Mouse (Mus musculus): ENCODE data around the gene Ncstn.

Gene Ncstn

DNA sequence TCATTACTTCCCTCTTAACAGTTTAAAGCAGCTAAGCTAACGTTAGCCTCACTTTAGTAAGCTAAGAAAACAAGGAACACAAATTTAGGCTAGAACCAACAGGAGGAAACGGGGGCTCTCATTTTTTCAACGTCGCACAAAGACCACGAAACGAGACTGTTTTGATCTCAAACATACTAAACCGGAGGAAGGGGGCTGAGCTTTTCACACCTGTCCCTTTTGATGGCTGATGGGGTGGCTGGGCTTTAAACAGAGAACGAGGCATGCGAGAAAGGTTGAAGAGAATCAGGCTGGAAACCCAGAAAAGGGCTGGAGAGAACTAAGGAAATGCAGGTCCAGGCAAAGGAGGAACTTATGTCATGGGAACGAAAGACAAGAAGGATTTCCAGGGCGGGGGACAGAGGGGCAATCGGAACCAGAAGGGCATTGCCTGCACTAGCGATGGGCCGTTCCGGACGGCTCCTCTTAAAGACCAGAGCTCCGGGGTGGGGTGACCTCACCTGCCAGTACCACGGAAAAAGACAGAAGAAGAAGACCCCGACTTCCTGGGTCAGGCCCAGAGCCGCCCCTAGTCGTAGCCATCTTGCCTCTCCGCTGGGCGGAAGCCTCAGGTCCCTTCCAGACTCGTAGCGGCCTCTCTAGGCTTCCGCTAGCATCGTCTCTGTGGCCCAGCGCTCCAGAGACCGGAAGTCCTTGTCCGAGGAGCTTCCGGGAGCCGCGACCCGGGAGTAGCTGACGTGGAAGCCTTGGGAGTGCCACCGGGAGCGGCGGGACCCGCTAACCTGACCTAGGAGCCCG, at the start of gene Ncstn, which contains the start of gene Copa:
Gene Ncstn (minus strand): TSS at position 695 of the 798 bp plus-strand sequence.
Gene Copa (plus strand): TSS at position 429 of the 798 bp plus-strand sequence.
- peak; percentile 87 for DNase-seq (ENCODE audit: low read depth)

DNA sequence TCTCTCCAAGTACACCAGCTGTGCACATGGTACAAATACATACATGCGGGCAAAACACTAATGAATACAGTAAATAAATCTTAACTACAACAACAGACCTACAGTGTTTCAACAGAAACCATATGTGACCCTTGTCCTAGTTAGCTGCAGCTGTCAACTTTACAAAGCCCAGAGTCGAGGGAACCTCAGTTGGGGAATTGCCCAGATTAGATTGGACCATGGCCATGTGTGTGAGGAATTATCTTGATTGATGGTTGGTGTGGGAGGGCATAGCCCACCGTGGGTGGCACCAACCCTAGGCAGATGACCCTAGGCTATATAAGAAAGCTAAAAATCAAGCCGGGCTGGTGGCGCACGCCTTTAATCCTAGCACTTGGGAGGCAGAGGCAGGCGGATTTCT, 49.7 kb upstream of the Ncstn start:
- no peak for DNase-seq (ENCODE audit: low read depth)

DNA sequence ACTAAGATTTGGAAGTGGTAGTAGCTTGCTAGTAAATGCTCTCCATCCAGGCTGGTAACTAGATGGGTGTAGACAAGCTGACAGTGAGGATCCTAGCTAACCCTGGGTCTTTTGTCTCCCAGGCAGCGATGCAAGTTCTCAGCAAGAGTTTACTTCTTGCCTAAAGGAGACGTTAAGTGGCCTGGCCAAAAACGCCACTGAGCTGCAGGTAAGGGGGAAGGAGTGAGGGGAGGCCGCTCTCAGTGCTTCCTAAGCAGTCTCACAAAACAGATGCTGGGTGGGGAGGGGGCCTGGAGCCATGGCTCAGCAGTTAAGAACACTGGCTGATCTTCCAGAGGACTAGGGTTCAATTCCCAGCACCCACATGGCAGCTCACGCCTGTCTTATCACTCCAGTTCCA, 47.2 kb upstream of the Ncstn start:
- no peak for DNase-seq (ENCODE audit: low read depth)

DNA sequence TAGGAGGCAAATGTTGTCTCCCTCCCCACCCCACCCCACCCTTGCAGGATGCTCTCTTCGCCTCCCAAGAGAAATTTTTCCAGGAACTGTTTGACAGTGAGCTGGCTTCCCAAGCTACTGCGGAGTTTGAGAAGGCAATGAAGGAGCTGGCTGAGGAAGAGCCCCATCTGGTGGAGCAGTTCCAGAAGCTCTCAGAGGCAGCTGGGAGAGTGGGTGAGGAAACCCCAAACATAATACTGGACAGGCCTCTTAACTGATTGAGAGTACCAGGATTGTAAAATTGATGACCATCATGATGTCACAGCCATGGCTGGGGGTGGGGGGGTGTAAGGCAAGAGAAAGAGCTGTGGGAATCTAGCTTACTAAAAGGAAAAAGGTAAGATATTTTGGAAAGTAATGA, 46.5 kb upstream of the Ncstn start:
- no peak for DNase-seq (ENCODE audit: low read depth)

DNA sequence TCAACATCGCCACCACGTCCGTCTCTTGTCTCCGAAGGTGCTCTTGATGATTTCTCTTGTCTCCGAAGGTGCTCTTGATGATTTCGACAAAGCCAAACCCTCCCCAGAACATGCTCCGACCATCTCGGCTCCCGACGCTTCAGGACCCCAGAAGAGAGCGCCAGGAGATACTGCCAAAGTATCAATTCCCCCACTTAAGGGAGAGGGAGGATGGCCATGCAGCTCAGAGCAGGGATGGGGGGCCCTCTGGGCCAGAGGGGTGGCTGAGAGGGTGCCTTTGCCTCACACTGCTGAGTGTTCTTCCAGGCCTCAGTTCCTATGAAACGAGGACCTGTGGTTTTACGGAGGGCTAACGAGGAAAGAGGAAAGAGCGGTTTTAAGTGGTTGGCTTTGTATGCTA, 46.0 kb upstream of the Ncstn start:
- DNase-seq (ENCODE audit: low read depth), result no peak

DNA sequence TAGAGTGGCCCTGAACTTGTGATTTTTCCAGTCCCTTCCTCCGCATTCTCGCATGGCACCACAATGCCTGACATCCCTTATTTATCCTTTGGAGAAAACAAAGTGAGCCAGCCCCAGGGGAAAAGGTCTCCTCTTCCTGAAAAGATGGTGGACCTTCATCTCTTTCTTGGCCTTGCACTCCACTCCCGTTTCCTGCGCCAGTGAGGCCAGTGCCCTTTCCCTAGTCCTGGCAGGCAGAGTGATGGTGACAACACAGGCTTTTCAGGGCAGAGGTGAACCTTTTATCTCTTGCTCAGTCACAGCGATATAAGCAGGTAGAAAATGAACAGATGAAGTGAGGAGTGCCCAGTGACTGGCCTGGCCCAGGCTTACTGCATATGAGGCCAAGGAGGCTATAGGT, 44.9 kb upstream of the Ncstn start:
- no peak for DNase-seq (ENCODE audit: low read depth)

DNA sequence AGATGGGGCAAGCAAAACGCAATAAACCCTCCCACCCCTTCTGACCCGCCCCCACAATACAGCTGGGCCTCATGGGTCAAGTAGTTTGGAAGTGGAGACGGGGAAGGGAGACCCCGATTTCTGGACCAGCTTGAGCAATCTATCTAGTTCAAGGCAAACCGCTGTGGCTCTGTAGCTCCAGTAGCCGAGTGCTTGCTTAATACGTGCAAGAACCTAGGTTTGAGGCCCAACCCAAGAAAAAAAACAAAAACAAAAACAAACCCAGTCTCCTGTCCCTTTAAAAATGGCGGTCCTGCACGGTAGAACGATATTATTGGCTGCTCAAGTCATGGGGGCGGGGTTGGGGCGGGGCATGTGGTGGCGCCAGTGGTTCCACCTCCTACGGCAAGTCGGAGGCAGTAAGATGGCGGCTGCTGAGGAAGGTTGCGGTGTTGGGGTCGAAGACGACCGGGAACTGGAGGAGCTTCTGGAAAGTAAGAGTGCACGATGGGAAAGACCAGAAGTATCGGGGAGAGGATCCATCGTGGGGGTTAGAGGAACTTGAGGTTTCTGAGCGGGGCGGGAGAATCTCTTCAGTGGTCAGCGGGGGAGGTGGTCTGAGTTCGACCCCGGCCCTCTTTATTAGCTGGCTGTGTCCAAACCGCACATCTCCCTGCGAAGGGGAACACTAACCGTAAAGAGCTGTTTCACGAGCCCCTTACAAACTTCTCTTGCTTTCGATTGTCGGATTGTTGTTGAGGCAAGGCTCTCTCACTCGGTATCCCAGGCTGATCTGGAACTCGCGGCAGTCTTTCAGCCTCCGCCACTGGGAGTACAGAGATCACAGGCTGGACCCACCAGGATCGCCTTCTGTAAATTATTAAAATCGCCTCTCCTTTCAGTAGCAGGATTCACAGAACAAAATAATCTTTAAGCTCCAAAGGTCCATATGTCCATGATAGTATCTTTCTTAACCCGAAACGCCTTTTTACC, 44.1 kb upstream of the Ncstn start, which contains the start of gene Pex19:
Gene Pex19 (plus strand): TSS at position 380 of the 972 bp plus-strand sequence.
- peak; percentile 60 for DNase-seq (ENCODE audit: low read depth)

DNA sequence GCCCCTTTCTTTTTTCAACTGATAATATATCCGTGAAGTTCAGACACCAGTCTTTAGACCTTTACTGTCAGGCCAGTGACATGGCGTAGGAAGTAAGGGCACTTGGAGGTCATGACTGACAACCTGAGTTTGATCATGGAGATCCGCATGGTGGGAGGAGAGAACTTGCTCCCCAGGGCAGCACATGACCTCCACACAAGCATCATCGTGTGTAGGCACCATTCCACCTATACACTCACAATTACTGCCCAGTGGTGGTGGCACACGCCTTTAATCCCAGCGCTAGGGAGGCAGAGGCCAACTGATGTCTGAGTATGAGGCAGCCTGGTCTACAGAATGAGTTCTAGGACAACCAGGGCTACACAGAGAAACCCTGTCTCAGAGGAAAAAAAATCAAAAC, 42.0 kb upstream of the Ncstn start:
- no peak for DNase-seq (ENCODE audit: low read depth)

DNA sequence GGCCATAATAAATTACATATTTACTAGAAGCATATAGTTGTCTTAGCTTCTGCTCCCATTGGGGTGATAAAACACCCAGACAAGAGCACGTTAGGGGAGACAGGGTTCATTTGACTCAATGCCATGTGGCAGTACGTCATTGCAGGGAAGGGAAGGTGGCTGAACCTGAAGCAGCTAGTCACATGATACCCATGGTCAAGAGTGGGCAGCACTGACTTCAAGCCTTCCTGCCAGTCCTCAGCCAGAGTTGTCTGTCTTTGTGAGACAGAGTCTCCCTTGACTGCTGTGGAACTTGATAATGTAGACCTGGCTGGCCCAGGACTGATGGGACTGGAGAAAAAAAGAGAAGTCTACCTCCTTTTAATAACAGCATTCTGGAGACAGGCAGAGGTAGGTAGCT, 40.1 kb upstream of the Ncstn start:
- DNase-seq (ENCODE audit: low read depth), result no peak

DNA sequence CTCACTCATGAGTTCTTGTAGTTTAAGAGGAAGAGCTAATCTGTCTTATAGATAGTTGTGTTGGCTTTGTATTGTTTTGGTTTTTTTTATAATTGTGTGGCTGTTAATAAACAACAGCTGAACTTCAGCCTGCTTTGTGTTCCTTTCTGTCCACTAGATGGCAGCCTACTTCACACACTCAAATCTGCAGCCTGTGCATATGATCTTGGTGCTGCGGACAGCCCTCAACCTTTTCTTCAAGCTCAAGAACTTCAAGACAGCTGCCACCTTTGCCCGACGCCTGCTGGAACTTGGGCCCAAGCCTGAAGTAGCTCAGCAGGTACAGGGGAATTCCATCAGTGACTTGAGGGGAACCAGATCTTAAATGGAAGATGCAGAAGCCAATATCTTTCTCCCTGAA, 37.1 kb upstream of the Ncstn start:
- DNase-seq (ENCODE audit: low read depth), result peak; percentile 25

DNA sequence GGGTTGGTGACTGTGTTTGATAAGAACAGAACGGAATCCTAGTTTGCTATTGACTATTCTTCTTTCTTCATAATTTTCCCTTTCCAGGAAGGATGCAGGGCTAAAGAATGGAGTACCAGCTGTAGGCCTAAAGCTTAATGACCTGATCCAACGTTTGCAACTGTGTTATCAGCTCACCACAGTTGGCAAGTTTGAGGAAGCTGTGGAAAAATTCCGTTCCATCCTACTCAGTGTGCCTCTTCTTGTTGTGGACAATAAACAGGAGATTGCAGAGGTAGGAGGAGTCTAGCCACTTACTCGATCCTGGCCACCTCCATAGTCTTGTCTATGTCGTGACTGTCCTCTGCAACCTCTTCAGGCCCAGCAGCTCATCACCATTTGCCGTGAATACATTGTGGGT, 36.5 kb upstream of the Ncstn start:
- DNase-seq (ENCODE audit: low read depth), result no peak

DNA sequence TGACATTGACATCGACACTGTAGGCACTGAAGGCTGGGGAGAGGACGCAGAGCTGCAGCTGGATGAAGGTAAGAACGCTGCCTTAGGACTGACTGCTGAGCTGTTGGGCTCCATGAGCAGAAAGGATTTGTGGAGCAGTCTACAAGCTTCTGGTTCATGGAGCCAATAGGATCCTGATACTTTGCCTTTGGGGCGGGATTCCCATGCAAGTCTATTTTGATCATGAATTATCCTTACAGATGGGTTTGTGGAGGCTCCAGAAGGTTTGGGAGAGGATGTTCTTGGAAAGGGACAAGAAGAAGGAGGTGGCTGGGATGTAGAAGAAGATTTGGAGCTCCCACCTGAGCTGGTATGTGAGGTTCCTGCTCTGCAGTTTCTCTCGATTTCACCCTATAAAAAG, 34.4 kb upstream of the Ncstn start:
- no peak for DNase-seq (ENCODE audit: low read depth)

DNA sequence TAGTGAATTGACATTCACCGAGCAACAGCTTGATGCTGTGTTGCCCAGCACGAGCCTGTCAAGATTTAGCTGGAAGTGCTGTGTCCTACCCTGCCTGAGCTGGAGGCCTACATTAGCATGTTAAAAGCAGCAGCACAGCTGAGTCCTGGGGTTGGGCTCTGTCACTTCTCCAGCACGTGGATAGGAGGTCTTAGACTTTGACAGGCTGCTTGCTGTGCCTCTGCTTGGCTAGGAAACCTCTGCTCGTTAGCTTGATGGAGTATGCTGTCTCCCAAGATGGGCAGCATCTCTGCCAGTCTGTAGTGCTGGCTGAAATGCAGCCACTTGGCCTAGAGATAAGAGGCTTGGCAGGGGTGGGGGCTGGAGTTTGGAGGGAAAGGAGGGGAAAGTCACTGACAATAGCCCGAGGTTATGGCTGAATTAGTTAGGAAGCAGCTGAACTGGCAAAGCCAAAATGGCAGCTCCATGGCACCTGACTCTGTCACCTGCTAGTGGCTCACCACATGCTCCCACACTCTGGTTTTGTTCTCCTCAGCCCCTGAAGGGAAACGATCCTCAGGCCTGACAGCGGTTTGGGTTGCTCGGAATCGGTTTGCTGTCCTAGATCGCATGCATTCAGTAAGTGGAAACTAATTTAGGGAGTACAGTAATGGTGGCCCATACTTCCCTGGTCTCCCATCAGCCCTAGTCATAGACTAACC, 25.3 kb upstream of the Ncstn start:
- no peak for DNase-seq (ENCODE audit: low read depth)

DNA sequence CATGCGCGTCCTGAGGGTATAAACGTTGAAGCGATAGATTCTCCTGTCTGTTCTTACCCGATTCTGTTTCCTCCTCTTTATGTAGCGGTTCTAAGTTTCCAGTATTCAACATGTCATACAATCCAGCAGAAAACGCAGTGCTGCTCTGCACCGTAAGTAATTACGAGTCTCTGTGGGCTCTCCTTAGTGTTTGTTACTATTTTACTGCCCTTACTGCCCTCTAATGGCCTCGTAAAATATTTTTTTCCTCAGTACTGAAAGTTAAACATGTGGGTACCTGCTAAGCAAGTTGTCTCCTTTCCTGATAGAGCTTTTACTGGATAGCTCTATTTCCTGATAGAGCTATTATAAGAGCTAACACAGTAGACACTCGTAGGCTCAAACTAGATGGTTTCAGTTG, 22.5 kb upstream of the Ncstn start:
- DNase-seq (ENCODE audit: low read depth), result no peak

DNA sequence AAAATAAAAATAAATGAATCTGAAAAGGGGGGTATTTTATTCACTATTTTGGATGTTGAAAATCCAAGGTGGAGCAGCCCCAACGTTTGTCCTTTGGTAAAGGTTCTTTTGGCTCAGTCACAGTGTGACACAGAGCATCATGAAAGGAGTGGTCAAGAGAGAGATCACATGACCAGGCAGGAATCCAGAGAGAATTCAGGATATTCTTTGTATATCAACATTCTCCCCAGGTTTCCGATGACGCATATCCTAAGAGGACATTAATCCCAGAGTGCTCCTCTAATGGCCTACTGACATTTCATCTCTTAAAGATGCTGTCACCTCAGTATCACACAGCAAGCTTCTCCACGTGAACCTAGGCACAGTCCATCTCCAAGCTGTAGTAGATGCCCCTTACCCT, 21.0 kb upstream of the Ncstn start:
- DNase-seq (ENCODE audit: low read depth), result no peak

DNA sequence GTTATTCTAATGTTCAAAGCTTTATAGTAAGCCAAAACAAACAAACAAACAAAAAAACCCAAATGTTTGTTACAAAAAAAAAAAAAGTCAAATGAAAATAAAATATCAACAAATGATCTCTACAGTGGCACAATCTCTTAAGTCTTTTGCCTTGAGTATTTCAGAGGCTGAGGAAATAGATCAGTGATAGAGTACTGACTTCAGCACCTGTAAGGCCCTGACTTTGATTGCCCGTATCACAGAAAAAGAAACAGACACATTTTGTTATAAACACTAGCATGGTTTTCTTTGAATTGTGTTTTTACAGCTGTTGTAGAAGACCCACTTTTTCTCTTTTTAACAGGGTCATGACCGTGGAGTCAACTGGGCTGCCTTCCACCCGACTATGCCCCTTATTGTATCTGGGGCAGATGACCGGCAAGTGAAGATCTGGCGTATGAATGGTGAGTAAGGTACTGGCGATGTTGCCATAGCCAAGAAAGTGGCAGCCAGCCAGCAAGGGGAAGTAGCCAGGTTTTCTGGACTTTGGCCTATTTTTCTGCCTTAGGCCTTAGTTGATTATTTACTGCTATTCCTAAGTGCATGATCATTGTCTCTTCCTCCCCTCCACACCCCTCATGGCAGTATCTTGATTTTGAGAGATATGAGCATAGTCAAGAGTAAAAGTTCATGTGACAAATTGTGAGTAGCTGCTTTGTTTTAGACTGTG, 16.9 kb upstream of the Ncstn start:
- DNase-seq (ENCODE audit: low read depth), result no peak

DNA sequence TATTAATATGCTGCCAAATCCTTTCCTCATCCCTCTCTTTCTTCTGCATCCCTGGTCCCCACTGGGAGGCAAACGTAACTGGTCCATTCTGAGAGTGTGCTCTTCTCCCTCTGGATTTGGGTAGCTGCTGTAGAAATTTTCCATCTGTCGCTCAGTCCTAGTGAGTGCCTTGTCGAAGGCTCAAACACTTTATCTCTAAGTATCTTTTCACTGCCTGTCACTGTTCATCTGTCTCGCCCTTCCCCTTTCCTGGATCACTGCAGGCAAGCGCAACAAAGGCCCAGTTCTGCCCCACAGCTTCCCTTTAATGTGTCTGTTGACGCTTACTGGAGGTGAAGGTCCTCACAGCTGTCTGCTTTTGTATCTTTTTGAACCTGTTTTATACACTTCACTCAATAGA, 12.6 kb upstream of the Ncstn start:
- DNase-seq (ENCODE audit: low read depth), result no peak

DNA sequence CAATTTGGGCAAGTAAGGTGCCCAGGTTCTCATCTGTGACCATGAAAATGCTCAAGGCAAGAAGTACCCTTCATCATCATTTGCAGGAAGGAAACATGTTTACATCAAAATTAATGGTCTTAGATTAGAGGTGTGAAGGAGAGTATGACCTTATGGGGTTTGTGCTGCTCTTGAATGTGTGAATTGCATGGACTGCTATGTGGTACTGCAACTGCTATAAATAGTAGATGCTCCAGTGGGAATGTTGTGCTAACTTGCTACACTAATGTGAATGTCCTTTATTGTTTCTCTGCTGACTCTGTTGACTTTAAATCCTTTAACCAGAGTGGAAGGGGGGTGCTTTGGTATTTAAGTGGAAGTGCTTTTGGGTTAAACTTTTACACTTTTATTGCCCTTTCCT, 11.7 kb upstream of the Ncstn start:
- no peak for DNase-seq (ENCODE audit: low read depth)

DNA sequence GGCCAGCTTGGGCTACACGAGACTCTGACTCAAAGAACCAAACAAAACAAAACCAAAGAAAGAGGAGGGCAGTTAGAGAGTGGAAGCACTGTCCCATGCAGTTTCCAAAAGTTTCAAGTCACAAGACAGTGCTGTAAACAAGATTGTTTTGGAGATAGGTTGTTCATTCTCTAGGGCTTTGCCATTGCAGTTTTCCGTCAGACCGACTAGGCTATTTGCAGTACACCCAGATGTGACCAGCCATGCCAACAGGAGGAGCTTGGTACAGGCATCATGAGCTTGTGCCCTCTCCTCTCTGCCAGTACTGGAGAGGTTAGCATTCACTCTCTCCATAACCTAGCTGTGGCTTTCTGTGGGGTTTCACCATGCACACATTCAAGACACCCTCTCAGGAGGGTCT, 10.9 kb upstream of the Ncstn start:
- no peak for DNase-seq (ENCODE audit: low read depth)

DNA sequence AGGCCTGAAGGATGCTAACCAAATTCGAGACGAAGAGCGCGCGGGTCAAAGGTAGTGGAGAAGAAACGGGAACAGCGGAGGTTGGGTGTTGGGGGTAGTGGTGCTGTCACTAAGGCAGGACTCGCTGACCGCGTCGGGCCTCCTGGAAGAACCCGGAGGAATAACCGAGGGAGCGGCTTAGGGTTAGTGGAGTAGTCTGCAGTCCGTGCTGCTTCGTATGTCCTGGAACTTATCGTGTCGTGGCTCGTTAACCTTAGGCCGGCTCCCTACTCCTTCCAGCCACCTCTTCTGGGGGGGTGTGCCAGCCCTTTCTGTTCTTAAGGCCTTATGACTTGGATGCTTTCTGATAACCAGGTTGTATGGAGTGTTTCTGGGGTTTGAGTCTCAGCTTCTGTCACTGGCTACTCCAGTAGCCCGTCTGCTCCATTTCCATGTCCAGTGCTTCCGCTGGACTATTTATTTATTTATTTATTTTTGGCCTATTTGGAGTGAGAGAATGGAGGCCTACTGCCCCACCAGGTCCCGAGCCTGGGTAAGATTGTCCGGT, 377 bp upstream of the Ncstn start:
- DNase-seq (ENCODE audit: low read depth), result no peak

DNA sequence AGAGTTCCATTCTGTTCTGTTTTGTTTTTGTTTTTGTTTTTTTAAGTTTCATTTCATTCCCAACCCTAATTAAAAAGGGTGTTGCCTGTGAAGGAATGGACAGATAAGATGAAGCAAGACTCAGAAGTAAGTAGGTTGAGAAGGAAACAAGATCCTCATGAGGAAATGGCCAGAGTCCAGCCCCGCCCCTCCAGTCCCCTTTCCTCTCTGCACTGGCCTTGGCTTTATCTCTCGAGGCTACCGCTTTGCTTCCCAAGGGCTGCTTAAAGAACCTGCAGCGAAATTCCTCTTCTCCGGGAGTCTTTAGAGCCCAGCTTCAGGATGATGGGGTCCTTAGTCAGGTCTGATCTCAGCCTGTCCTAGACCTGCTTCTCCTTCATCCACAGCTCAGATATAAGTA, 4.6 kb downstream of the Ncstn start:
- no peak for DNase-seq (ENCODE audit: low read depth)

Data from fibroblast of lung, adult 2 months (primary cell).